17 mouse cellular contexts compared by ENCODE assay signal in the genomic region with DNA sequence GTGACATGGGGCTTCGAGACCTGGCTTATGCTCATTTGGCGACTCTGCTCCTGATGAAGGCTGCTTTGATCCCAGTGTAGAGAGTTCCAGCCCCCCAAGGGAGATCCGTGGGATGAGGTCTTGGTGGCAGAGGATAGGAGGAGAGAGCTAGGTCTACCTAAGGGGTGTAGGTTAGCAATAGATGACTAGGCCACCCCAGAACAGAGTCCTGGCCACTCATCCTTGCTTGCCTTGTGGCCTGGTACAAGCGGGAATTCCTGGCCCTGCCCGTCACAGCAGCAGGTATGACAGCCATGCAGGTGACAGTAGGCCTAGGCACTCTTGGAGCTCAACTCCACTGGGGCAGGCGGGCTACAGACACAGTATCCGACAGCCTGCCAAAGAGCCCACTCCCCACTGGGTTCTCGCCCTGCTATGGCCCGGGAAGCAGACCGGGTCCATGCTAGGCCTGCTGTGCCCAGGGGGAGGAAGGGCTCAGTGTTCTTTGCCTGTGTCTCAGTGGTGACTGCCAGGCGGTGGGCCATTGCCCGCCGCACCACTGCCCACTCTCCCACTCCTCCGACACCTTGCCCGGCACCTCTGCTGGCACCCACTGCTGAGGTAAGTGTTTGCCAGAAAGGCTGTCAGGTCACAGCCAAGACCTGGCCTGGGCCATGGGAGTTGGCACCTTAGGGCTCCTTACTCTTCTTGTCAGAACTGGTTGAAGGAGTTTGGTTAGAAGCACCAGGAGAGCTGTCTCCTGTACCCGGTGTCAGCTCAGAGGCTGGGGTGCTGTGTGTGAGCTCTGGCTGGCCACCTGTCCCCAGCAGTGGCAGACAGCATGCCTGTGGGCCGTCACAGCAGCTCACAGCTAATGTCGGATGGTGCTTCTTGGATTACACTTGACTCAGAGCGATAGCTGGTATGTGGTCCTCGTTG. TPM values are rescaled to one million over a fixed set of nuclear protein-coding genes. Genes with fewer than 3 reads are reported as not detected.
DNase-seq lines count a peak whose midpoint lies in the region; ATAC-seq and TF ChIP-seq lines count a peak whose summit lies in the region.
"Had no signal": no experiment of that assay in that cellular context is flagged by ENCODE, and none has a peak within 500 bp of the region (broad histone marks: within the 10 kb centered on the region; RNA-seq: fewer than 3 reads in every experiment).

No protein-coding gene starts in this region.

- TF ChIP-seq CTCF in stomach, postnatal 0 days (IDR thresholded peaks at IDR 0.05; ENCODE audit: low read depth), result no peak

- 0 out of 2 replicates have a peak overlapping the region, but pooled peaks have one; percentile 43 for H3K27ac ChIP-seq in midbrain, embryonic 10.5 days (replicated peaks)
- no peak overlapping the region for H3K27ac ChIP-seq in midbrain, embryonic 11.5 days (ENCODE audit: low read depth, low read length)
- no peak overlapping the region for H3K27ac ChIP-seq in hindbrain, embryonic 15.5 days (replicated peaks)
- peak overlapping the region; percentile 56 for H3K27ac ChIP-seq in stomach, postnatal 0 days (replicated peaks)

- H3K27me3 ChIP-seq in midbrain, embryonic 10.5 days (ENCODE audit: low read depth, poor library complexity, severe bottlenecking), result no peaks in the 10 kb centered on the region
- H3K27me3 ChIP-seq in midbrain, embryonic 11.5 days (ENCODE audit: control insufficient read depth, insufficient read depth, low read length), result no peaks in the 10 kb centered on the region
- H3K27me3 ChIP-seq in hindbrain, embryonic 15.5 days, result no peaks in the 10 kb centered on the region
- no peaks in the 10 kb centered on the region for H3K27me3 ChIP-seq in stomach, postnatal 0 days (ENCODE audit: control insufficient read depth, insufficient read depth, low read length)

- no peak overlapping the region for H3K9ac ChIP-seq in midbrain, embryonic 11.5 days (ENCODE audit: low read length)
- 0 out of 2 replicates have a peak overlapping the region, but pooled peaks have one; percentile 0 for H3K9ac ChIP-seq in hindbrain, embryonic 15.5 days
- H3K9ac ChIP-seq in stomach, postnatal 0 days (ENCODE audit: low read length), result no peak overlapping the region
- H3K9ac ChIP-seq: lung, embryonic 14.5 days had no signal

- no peaks in the 10 kb centered on the region; the same call in 1 of the 2 replicates for H3K36me3 ChIP-seq in midbrain, embryonic 10.5 days
- H3K36me3 ChIP-seq in midbrain, embryonic 11.5 days (ENCODE audit: control insufficient read depth, insufficient read depth, low read length), result no peaks in the 10 kb centered on the region
- peaks cover 1% of the 10 kb centered on the region; the same call in 1 of the 2 replicates for H3K36me3 ChIP-seq in hindbrain, embryonic 15.5 days
- H3K36me3 ChIP-seq in stomach, postnatal 0 days (ENCODE audit: control insufficient read depth, insufficient read depth, low read length), result no peaks in the 10 kb centered on the region

- H3K4me3 ChIP-seq in midbrain, embryonic 10.5 days, result no peak overlapping the region
- H3K4me3 ChIP-seq in midbrain, embryonic 11.5 days (ENCODE audit: low read depth, low read length), result no peak overlapping the region
- H3K4me3 ChIP-seq in hindbrain, embryonic 15.5 days, result no peak overlapping the region
- no peak overlapping the region for H3K4me3 ChIP-seq in stomach, postnatal 0 days (ENCODE audit: low read depth, low read length)

- no peak for ATAC-seq in midbrain, embryonic 11.5 days (ENCODE audit: low FRiP score)
- no peak for ATAC-seq in hindbrain, embryonic 15.5 days (ENCODE audit: low FRiP score, low read depth)
- ATAC-seq in stomach, postnatal 0 days (ENCODE audit: low FRiP score, low TSS enrichment), result no peak
- ATAC-seq: forebrain, embryonic 16.5 days; intestine, embryonic 16.5 days had no signal

- no peak for TF ChIP-seq EP300 in stomach, postnatal 0 days (optimal IDR thresholded peaks at IDR 0.05)

- no peak for DNase-seq in midbrain, embryonic 10.5 days (ENCODE audit: low spot score)
- DNase-seq in midbrain, embryonic 11.5 days (ENCODE audit: low spot score, missing footprints), result no peak
- peak; percentile 69 for DNase-seq in cerebellum, adult 9-11 months
- DNase-seq in stomach, postnatal 0 days (ENCODE audit: low spot score), result no peak
- DNase-seq in adipocyte (ENCODE audit: low spot score), result no peak
- no peak for DNase-seq in heart, adult 8-10 months (ENCODE audit: low spot score)
- DNase-seq: adrenal gland, adult 2 months; kidney, postnatal 14 days; layer of hippocampus, postnatal 36 days; lung, embryonic 14.5 days; right cerebral cortex, postnatal 25 days; thymus, postnatal 4 days had no signal

- H3K4me2 ChIP-seq in midbrain, embryonic 11.5 days, result no peak overlapping the region
- no peak overlapping the region for H3K4me2 ChIP-seq in hindbrain, embryonic 15.5 days
- no peak overlapping the region for H3K4me2 ChIP-seq in stomach, postnatal 0 days (replicated peaks; ENCODE audit: low read depth)
- H3K4me2 ChIP-seq: lung, embryonic 14.5 days had no signal

- H3K9me3 ChIP-seq in midbrain, embryonic 10.5 days (replicated peaks), result no peaks in the 10 kb centered on the region
- no peaks in the 10 kb centered on the region for H3K9me3 ChIP-seq in midbrain, embryonic 11.5 days (ENCODE audit: control insufficient read depth, low read length)
- H3K9me3 ChIP-seq in hindbrain, embryonic 15.5 days, result no peaks in the 10 kb centered on the region
- no peaks in the 10 kb centered on the region for H3K9me3 ChIP-seq in stomach, postnatal 0 days (ENCODE audit: control insufficient read depth, low read length)

- 89% methylated on average over 20 of the region's 20 CpGs for WGBS in midbrain, embryonic 10.5 days
- 90% methylated on average over 20 of the region's 20 CpGs for WGBS in midbrain, embryonic 11.5 days
- 75% methylated on average over 19 of the region's 20 CpGs for WGBS in hindbrain, embryonic 15.5 days
- WGBS in stomach, postnatal 0 days, result 82% methylated on average over 20 of the region's 20 CpGs

- H3K4me1 ChIP-seq in midbrain, embryonic 10.5 days, result peaks cover 94% of the 10 kb centered on the region
- H3K4me1 ChIP-seq in midbrain, embryonic 11.5 days (ENCODE audit: control insufficient read depth, insufficient read depth, low read length), result peaks cover 45% of the 10 kb centered on the region
- H3K4me1 ChIP-seq in hindbrain, embryonic 15.5 days (replicated peaks), result peaks cover 89% of the 10 kb centered on the region
- peaks cover 24% of the 10 kb centered on the region for H3K4me1 ChIP-seq in stomach, postnatal 0 days (replicated peaks; ENCODE audit: control insufficient read depth, insufficient read depth)

RNA-seq across cellular contexts. Expression of gene Ralgds, which starts 14.8 kb away (rescaled TPM):
- 31.5 and 45.6 TPM in 2 replicates for polyA plus RNA-seq in midbrain, embryonic 10.5 days (2016; fragmentation: Nextera tagmentation; extraction: Ambion mirVana)
- 45.8 and 48.8 TPM in 2 replicates for polyA plus RNA-seq in midbrain, embryonic 11.5 days (2014; fragmentation: Nextera tagmentation; extraction: Ambion mirVana)
- polyA plus RNA-seq in hindbrain, embryonic 15.5 days (2015; fragmentation: Nextera tagmentation; extraction: Ambion mirVana), result 90.6 and 93.2 TPM in 2 replicates
- 23.9 and 26.8 TPM in 2 replicates for polyA plus RNA-seq in stomach, postnatal 0 days (2015; fragmentation: Nextera tagmentation; extraction: Ambion mirVana)
- total RNA-seq in heart, adult 8-10 months (2022), result 10 to 100 TPM in 2 of 4 experiments, 1 to 10 TPM in 2; 8.5 to 13.9 (median 9.8) TPM

RNA-seq across cellular contexts. Expression of gene Gm10134, which starts 21.8 kb away (rescaled TPM):
- 0.49 TPM in 1 of 2 replicates, not detected in the other for polyA plus RNA-seq in midbrain, embryonic 10.5 days (2016; fragmentation: Nextera tagmentation; extraction: Ambion mirVana)
- polyA plus RNA-seq in midbrain, embryonic 11.5 days (2014; fragmentation: Nextera tagmentation; extraction: Ambion mirVana), result not detected in 2 replicates
- 2.6 and 2.7 TPM in 2 replicates for polyA plus RNA-seq in hindbrain, embryonic 15.5 days (2015; fragmentation: Nextera tagmentation; extraction: Ambion mirVana)
- 5.5 and 6.2 TPM in 2 replicates for polyA plus RNA-seq in stomach, postnatal 0 days (2015; fragmentation: Nextera tagmentation; extraction: Ambion mirVana)
- 1 to 10 TPM in 2 of 4 experiments, not detected in 2; 1.4 TPM for total RNA-seq in heart, adult 8-10 months (2022)

RNA-seq across cellular contexts. Expression of gene Gbgt1, which starts 31.0 kb away (rescaled TPM):
- polyA plus RNA-seq in midbrain, embryonic 10.5 days (2016; fragmentation: Nextera tagmentation; extraction: Ambion mirVana), result not detected in 2 replicates
- polyA plus RNA-seq in midbrain, embryonic 11.5 days (2014; fragmentation: Nextera tagmentation; extraction: Ambion mirVana), result 0.10 and 0.25 TPM in 2 replicates
- polyA plus RNA-seq in hindbrain, embryonic 15.5 days (2015; fragmentation: Nextera tagmentation; extraction: Ambion mirVana), result 1.1 and 2.2 TPM in 2 replicates
- polyA plus RNA-seq in stomach, postnatal 0 days (2015; fragmentation: Nextera tagmentation; extraction: Ambion mirVana), result 1.2 and 1.3 TPM in 2 replicates
- total RNA-seq in heart, adult 8-10 months (2022), result 1 to 10 TPM; 1.2 to 2.4 (median 2.1) TPM
- polyA plus RNA-seq: heart, postnatal 0 days had no signal

RNA-seq across cellular contexts. Expression of gene Cel, which starts 35.5 kb away (rescaled TPM):
- not detected in 2 replicates for polyA plus RNA-seq in midbrain, embryonic 10.5 days (2016; fragmentation: Nextera tagmentation; extraction: Ambion mirVana)
- polyA plus RNA-seq in midbrain, embryonic 11.5 days (2014; fragmentation: Nextera tagmentation; extraction: Ambion mirVana), result 0.07 TPM in 1 of 2 replicates, not detected in the other
- 0.14 and 0.22 TPM in 2 replicates for polyA plus RNA-seq in hindbrain, embryonic 15.5 days (2015; fragmentation: Nextera tagmentation; extraction: Ambion mirVana)
- polyA plus RNA-seq in stomach, postnatal 0 days (2015; fragmentation: Nextera tagmentation; extraction: Ambion mirVana), result 2.0 and 3.3 TPM in 2 replicates
- total RNA-seq in heart, adult 8-10 months (2022), result not detected
- total RNA-seq: gastrocnemius, postnatal 4 days; layer of hippocampus, postnatal 36 days had no signal
- polyA plus RNA-seq: adrenal gland, adult 2 months; forebrain, embryonic 16.5 days; heart, postnatal 0 days; lung, embryonic 14.5 days had no signal

RNA-seq across cellular contexts. Expression of gene Gtf3c5, which starts 55.9 kb away (rescaled TPM):
- 58.1 and 61.3 TPM in 2 replicates for polyA plus RNA-seq in midbrain, embryonic 10.5 days (2016; fragmentation: Nextera tagmentation; extraction: Ambion mirVana)
- 38.8 and 40.5 TPM in 2 replicates for polyA plus RNA-seq in midbrain, embryonic 11.5 days (2014; fragmentation: Nextera tagmentation; extraction: Ambion mirVana)
- polyA plus RNA-seq in hindbrain, embryonic 15.5 days (2015; fragmentation: Nextera tagmentation; extraction: Ambion mirVana), result 41.6 and 42.8 TPM in 2 replicates
- 13.1 and 14.0 TPM in 2 replicates for polyA plus RNA-seq in stomach, postnatal 0 days (2015; fragmentation: Nextera tagmentation; extraction: Ambion mirVana)
- total RNA-seq in heart, adult 8-10 months (2022), result 10 to 100 TPM in 3 of 4 experiments, 1 to 10 TPM in 1; 9.9 to 13.2 (median 10.6) TPM

Comparison
In these comparisons a context has a peak if more than half of its experiments do, and no peak if none do; other contexts are left out.
1. H3K27ac ChIP-seq: peak in midbrain, embryonic 10.5 days (single experiment) and stomach, postnatal 0 days (single experiment); none in midbrain, embryonic 11.5 days (single experiment) and hindbrain, embryonic 15.5 days (single experiment).